Mouse (Mus musculus): ENCODE data around the gene Nav2. TPM values are rescaled to one million over a fixed set of nuclear protein-coding genes. Genes with fewer than 3 reads are reported as not detected.

Nav2 gene
- polyA plus RNA-seq, 1 experiment from 2014 or later, result 26.2 TPM

- WGBS, result 57% methylated on average over 10 of the region's 10 CpGs
- no peak for ATAC-seq (replicated peaks)
- Histone ChIP-seq H3K27me3 (replicated peaks) (no peaks in the 10 kb centered on the region), H3K36me3 (replicated peaks) (no peaks in the 10 kb centered on the region), H3K27ac (peak overlapping the region; percentile 27; the same call in 1 of the 2 replicates), H3K4me1 (peaks cover 47% of the 10 kb centered on the region), H3K9me3 (no peaks in the 10 kb centered on the region), H3K4me3 (no peak overlapping the region), H3K4me2 (no peak overlapping the region), H3K9ac (no peak overlapping the region)
Measured at GRCm38 (mm10) chr7:49075333-49075934, 166.9 kb downstream of the Nav2 start.

GRCm38 (mm10) chr7:49076283-49076694, 167.8 kb downstream of the Nav2 start:
- Histone ChIP-seq H3K27me3 (replicated peaks) (no peaks in the 10 kb centered on the region), H3K9ac (no peak overlapping the region), H3K36me3 (replicated peaks) (no peaks in the 10 kb centered on the region), H3K9me3 (no peaks in the 10 kb centered on the region), H3K4me1 (peaks cover 40% of the 10 kb centered on the region), H3K4me2 (no peak overlapping the region), H3K27ac (peak overlapping the region; percentile 27; the same call in 1 of the 2 replicates), H3K4me3 (no peak overlapping the region)
- WGBS, result 19% methylated on average over 8 of the region's 8 CpGs
- 0 out of 2 replicates have a peak, but pooled peaks have one; percentile 9 for ATAC-seq (replicated peaks)

DNA sequence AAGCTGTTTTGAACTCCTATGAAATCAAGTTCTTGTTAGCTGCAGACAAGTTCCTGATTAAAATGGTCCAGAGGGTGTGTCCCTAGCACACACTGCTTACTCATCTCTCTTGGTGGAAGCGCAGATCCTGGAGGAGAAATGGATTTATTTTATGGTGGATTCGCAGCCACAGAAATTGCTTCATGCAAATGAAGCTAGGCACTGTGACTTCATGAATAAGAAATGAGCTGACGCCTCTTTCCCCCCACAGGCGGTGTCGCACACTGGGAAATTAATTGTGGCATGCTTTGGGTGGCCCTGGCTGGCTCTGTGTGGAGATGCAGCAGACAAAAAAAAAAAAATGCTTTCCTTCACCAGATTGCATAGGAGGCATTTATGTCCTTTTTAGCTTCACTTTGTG, 170.4 kb downstream of the Nav2 start:
- Histone ChIP-seq H3K4me3 (no peak overlapping the region), H3K4me1 (peaks cover 56% of the 10 kb centered on the region), H3K4me2 (no peak overlapping the region), H3K36me3 (replicated peaks) (no peaks in the 10 kb centered on the region), H3K27me3 (replicated peaks) (no peaks in the 10 kb centered on the region), H3K27ac (peak overlapping the region; percentile 45; the same call in 1 of the 2 replicates), H3K9me3 (no peaks in the 10 kb centered on the region), H3K9ac (no peak overlapping the region)
- 14% methylated on average over 5 of the region's 5 CpGs for WGBS
- ATAC-seq (replicated peaks), result no peak

DNA sequence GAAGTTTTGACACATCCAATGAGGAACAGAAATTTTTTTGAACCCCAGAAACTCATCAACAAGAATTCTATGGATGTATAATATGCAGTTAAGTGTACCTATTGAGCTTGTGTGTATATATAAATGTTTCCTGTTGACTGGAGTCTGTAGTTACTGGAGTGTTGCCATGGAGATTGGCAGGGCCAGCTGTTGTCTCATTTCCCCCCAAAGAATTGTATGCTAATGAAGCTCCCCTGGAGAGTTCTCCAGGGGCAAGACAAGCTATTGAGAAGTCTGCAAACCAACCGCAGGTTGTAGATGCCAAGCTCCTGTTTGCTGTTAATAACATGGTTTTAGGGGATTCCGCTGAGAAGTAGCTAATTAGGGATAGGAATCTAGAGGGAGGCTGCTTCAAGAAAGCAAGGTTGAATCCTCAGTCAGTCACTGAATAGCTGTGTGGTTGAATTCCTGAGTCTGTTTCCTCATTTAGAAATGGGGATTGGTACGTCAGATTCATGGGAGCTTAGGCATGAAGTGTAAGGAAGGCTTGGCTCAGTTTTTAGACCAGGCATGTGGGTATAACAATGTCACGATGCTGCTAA, 174.2 kb downstream of the Nav2 start:
- Histone ChIP-seq H3K4me2 (no peak overlapping the region), H3K27me3 (replicated peaks) (no peaks in the 10 kb centered on the region), H3K9me3 (no peaks in the 10 kb centered on the region), H3K4me1 (peaks cover 60% of the 10 kb centered on the region), H3K27ac (peak overlapping the region; percentile 57), H3K9ac (no peak overlapping the region), H3K36me3 (replicated peaks) (no peaks in the 10 kb centered on the region), H3K4me3 (no peak overlapping the region)
- 33% methylated on average over 4 of the region's 4 CpGs for WGBS
- no peak; the same call in 1 of the 2 replicates for ATAC-seq (replicated peaks)

- no peak; the same call in 1 of the 2 replicates for ATAC-seq (replicated peaks)
- no peaks in the 10 kb centered on the region for H3K27me3 ChIP-seq (replicated peaks)
- H3K4me2 ChIP-seq, result no peak overlapping the region
- no peak overlapping the region for H3K4me3 ChIP-seq
- H3K9ac ChIP-seq, result no peak overlapping the region
- WGBS, result 31% methylated on average over 8 of the region's 8 CpGs
- H3K9me3 ChIP-seq, result no peaks in the 10 kb centered on the region
- H3K4me1 ChIP-seq, result peaks cover 59% of the 10 kb centered on the region
- H3K36me3 ChIP-seq (replicated peaks), result no peaks in the 10 kb centered on the region
- peak overlapping the region; percentile 67 for H3K27ac ChIP-seq
Measured at GRCm38 (mm10) chr7:49084768-49085167, 176.3 kb downstream of the Nav2 start.

DNA sequence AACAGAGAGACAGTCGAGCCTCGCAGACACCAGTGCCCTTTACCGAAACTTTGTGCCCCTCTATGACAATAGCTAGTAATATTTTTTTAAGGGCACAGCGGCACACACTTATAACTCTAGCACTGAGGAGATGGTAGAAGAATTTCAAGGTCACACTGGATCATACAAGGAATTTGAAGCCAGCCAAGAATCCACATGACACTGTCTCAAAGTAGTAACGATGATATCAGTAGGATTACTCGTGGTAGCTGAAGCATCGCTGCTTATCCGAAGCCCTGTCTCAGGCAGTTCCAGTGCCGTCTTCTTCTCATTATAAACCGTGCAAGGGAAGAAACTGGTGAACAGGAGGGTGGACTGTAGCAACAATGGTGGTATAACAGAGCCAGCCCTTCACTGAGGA, 177.2 kb downstream of the Nav2 start:
- no peak for ATAC-seq (replicated peaks)
- Histone ChIP-seq H3K9ac (no peak overlapping the region), H3K4me3 (no peak overlapping the region), H3K4me1 (peaks cover 61% of the 10 kb centered on the region), H3K4me2 (no peak overlapping the region), H3K9me3 (no peaks in the 10 kb centered on the region), H3K27ac (peak overlapping the region; percentile 67), H3K36me3 (replicated peaks) (no peaks in the 10 kb centered on the region), H3K27me3 (replicated peaks) (no peaks in the 10 kb centered on the region)
- WGBS, result 72% methylated on average over 10 of the region's 10 CpGs

DNA sequence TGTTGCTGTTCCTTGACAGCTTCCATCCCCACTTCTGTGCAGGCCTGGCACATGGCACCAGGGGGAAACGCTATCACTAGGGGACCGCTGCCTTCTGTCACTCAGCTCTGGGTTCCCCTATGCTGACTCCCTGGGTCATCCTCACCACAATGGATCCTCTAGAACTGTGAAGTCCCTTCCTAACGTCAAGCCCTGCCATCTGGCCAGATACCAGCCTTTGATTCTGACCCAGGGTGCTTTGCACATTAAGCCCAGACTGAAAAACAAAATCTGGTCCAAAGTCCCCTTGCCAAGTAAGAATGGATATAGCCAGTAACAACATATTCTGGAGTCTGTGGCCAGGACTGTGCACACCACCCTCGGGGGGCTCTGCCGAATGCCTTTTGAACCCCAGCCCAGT, 178.6 kb downstream of the Nav2 start:
- Histone ChIP-seq H3K4me1 (peaks cover 64% of the 10 kb centered on the region), H3K36me3 (replicated peaks) (no peaks in the 10 kb centered on the region), H3K9ac (no peak overlapping the region), H3K27me3 (replicated peaks) (no peaks in the 10 kb centered on the region), H3K4me3 (no peak overlapping the region), H3K9me3 (no peaks in the 10 kb centered on the region), H3K4me2 (no peak overlapping the region), H3K27ac (no peak overlapping the region)
- ATAC-seq (replicated peaks), result no peak
- WGBS, result 74% methylated on average over 5 of the region's 5 CpGs

DNA sequence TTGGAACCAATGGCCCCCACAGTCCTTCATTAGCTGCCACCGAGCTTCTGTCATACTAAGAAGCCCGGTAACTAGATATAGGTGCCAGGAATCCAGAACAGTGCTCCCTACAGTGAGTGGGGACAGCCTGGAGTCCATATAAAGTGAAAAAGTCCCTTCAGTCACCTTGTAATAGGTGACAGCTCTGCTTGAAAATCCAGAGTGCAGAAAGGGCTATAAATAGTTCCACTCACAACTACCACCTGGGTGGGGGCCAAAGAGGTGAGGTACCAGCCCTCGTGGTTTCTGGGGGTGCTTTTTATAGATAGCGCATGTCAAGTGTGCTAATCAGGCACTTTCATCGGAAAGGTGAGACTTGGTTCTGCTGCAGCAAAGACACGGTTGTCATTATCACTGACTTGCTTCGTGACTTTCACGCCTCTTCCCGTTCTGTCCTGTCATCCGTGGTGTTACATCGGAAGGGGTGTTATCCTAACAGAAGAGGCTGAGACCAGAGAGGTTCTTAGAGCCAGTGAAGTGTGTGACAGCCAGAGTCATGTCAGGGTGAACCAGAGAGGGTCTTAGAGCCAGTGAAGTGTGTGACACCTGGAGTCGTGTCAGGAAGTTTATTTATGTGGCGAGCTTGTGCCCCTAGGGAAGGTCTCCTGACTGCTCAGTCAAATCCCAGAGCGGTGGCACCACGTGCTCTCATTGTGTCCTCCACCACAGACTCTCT, 179.8 kb downstream of the Nav2 start:
- Histone ChIP-seq H3K9me3 (no peaks in the 10 kb centered on the region), H3K4me2 (no peak overlapping the region), H3K27me3 (replicated peaks) (no peaks in the 10 kb centered on the region), H3K9ac (no peak overlapping the region), H3K4me3 (no peak overlapping the region), H3K36me3 (replicated peaks) (no peaks in the 10 kb centered on the region), H3K27ac (no peak overlapping the region), H3K4me1 (peaks cover 57% of the 10 kb centered on the region)
- WGBS, result 65% methylated on average over 15 of the region's 15 CpGs
- no peak for ATAC-seq (replicated peaks)

- H3K9ac ChIP-seq, result no peak overlapping the region
- H3K4me1 ChIP-seq, result peaks cover 27% of the 10 kb centered on the region
- 49% methylated on average over 5 of the region's 5 CpGs for WGBS
- H3K27me3 ChIP-seq (replicated peaks), result no peaks in the 10 kb centered on the region
- no peak for ATAC-seq (replicated peaks)
- H3K4me2 ChIP-seq, result no peak overlapping the region
- no peak overlapping the region for H3K4me3 ChIP-seq
- H3K9me3 ChIP-seq, result no peaks in the 10 kb centered on the region
- no peak overlapping the region for H3K27ac ChIP-seq
- H3K36me3 ChIP-seq (replicated peaks), result no peaks in the 10 kb centered on the region
Measured at GRCm38 (mm10) chr7:49091371-49091770, 182.9 kb downstream of the Nav2 start.

- WGBS, result 54% methylated on average over 5 of the region's 5 CpGs
- no peak for ATAC-seq (replicated peaks)
- Histone ChIP-seq H3K9ac (no peak overlapping the region), H3K9me3 (no peaks in the 10 kb centered on the region), H3K36me3 (replicated peaks) (no peaks in the 10 kb centered on the region), H3K27me3 (replicated peaks) (no peaks in the 10 kb centered on the region), H3K4me2 (no peak overlapping the region), H3K4me1 (peaks cover 27% of the 10 kb centered on the region; the same call in 1 of the 2 replicates), H3K27ac (no peak overlapping the region), H3K4me3 (no peak overlapping the region)
Measured at GRCm38 (mm10) chr7:49091921-49092320, 183.4 kb downstream of the Nav2 start.

- Histone ChIP-seq H3K36me3 (replicated peaks) (no peaks in the 10 kb centered on the region), H3K27ac (no peak overlapping the region), H3K9me3 (no peaks in the 10 kb centered on the region), H3K9ac (no peak overlapping the region), H3K4me2 (no peak overlapping the region), H3K4me3 (no peak overlapping the region), H3K4me1 (0 out of 2 replicates have a peak, but pooled peaks cover 15% of the 10 kb centered on the region), H3K27me3 (replicated peaks) (no peaks in the 10 kb centered on the region)
- WGBS, result 81% methylated on average over 6 of the region's 6 CpGs
- no peak for ATAC-seq (replicated peaks)
Measured at GRCm38 (mm10) chr7:49093596-49093995, 185.1 kb downstream of the Nav2 start.

DNA sequence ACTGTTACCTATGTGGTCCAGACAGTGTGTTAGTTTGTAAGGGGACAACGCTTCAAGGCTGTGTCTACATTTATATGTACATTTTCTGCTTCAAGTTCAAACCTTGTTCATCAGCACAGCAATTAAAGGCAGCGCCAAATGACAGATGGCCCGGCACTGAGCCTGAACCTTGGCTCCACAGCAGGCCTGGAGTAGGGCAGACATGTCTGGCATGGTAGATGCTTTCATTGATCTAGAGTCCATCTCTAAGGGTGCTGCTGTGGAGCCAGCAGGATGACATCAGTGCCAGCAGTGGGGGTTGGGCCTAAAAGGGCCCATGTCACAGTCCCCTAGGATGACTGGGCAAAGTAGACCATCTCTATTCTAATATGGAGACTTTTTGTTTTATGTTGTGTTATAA, 186.0 kb downstream of the Nav2 start:
- Histone ChIP-seq H3K27ac (no peak overlapping the region), H3K4me3 (no peak overlapping the region), H3K9me3 (no peaks in the 10 kb centered on the region), H3K4me1 (0 out of 2 replicates have a peak, but pooled peaks cover 14% of the 10 kb centered on the region), H3K4me2 (no peak overlapping the region), H3K36me3 (replicated peaks) (no peaks in the 10 kb centered on the region), H3K9ac (no peak overlapping the region), H3K27me3 (replicated peaks) (no peaks in the 10 kb centered on the region)
- no peak for ATAC-seq (replicated peaks)
- 90% methylated on average over 3 of the region's 3 CpGs for WGBS
